Mouse (Mus musculus): ENCODE measurements around the gene Lrrk2. TPM values are rescaled to one million over a fixed set of nuclear protein-coding genes. Genes with fewer than 3 reads are reported as not detected.
"Not testable (repeated sequence)": the region's sequence is repeated elsewhere in the genome, so short reads cannot be mapped to it uniquely, and the experiment has no call there.

Lrrk2 gene
- total RNA-seq, 1 experiment: 6.0 TPM

- Histone ChIP-seq H3K4me3 (ENCODE audit: insufficient read depth in 1 of 2, low read depth in 1 of 2, low read length in 2 of 2, poor library complexity in 1 of 2, severe bottlenecking in 1 of 2) (no peak overlapping the region), H3K4me1 (ENCODE audit: control insufficient read depth in 2 of 2, insufficient read depth in 2 of 2, low read length in 2 of 2, poor library complexity in 1 of 2) (no peaks in the 10 kb centered on the region), H3K27ac (ENCODE audit: insufficient read depth, low read depth, low read length, poor library complexity, severe bottlenecking) (no peak overlapping the region), H3K9me3 (ENCODE audit: control insufficient read depth, insufficient read depth, low read depth, low read length) (no peaks in the 10 kb centered on the region), H3K9ac (ENCODE audit: insufficient read depth, low read depth, low read length, poor library complexity, severe bottlenecking) (no peak overlapping the region), H3K36me3 (ENCODE audit: control insufficient read depth, insufficient read depth, low read length, poor library complexity, severe bottlenecking) (no peaks in the 10 kb centered on the region)
- DNase-seq (ENCODE audit: low read depth, low spot score): no peak
- no peak for TF ChIP-seq ZNF384 (IDR thresholded peaks at IDR 0.05; ENCODE audit: low read depth, low read length)
- no peak for TF ChIP-seq HCFC1 (IDR thresholded peaks at IDR 0.05; ENCODE audit: borderline replicate concordance, insufficient read depth, low read length)
- no peak for TF ChIP-seq CHD2 (IDR thresholded peaks at IDR 0.05; ENCODE audit: low read depth, low read length)
- no peak for TF ChIP-seq MAFK (IDR thresholded peaks at IDR 0.05; ENCODE audit: insufficient read depth, low read depth, low read length)
- TF ChIP-seq ZC3H11A (IDR thresholded peaks at IDR 0.05; ENCODE audit: borderline replicate concordance, low read depth, low read length): no peak
- in situ Hi-C loops (cut with MboI; ENCODE audit: low sequenced_read_pairs in 2 of 2, unreplicated experiment in 2 of 2): no loop called here
These were observed 162.3 kb downstream of the Lrrk2 start for GRCm38 (mm10) chr15:91835319-91835718.

GRCm38 (mm10) chr15:91837965-91838364 lies 165.0 kb downstream of the Lrrk2 start, which contains the start of gene Smgc:
Smgc (plus strand) TSS chr15:91838265.
- no peaks in the 10 kb centered on the region for H3K36me3 ChIP-seq (ENCODE audit: control insufficient read depth, insufficient read depth, low read length, poor library complexity, severe bottlenecking)
- TF ChIP-seq CHD2 (IDR thresholded peaks at IDR 0.05; ENCODE audit: low read depth, low read length) (no peak), HCFC1 (IDR thresholded peaks at IDR 0.05; ENCODE audit: borderline replicate concordance, insufficient read depth, low read length) (no peak), ZC3H11A (IDR thresholded peaks at IDR 0.05; ENCODE audit: borderline replicate concordance, low read depth, low read length) (no peak), ZNF384 (IDR thresholded peaks at IDR 0.05; ENCODE audit: low read depth, low read length) (no peak), MAFK (IDR thresholded peaks at IDR 0.05; ENCODE audit: insufficient read depth, low read depth, low read length) (no peak)
- no peak within 1 kb of the TSS for H3K27ac ChIP-seq (ENCODE audit: insufficient read depth, low read depth, low read length, poor library complexity, severe bottlenecking)
- H3K4me1 ChIP-seq (ENCODE audit: control insufficient read depth in 2 of 2, insufficient read depth in 2 of 2, low read length in 2 of 2, poor library complexity in 1 of 2): no peaks in the 10 kb centered on the region
- no peaks in the 10 kb centered on the region for H3K9me3 ChIP-seq (ENCODE audit: control insufficient read depth, insufficient read depth, low read depth, low read length)
- in situ Hi-C loops (cut with MboI; ENCODE audit: low sequenced_read_pairs in 2 of 2, unreplicated experiment in 2 of 2): no loop called here
- DNase-seq (ENCODE audit: low read depth, low spot score): no peak
- H3K4me3 ChIP-seq (ENCODE audit: insufficient read depth in 1 of 2, low read depth in 1 of 2, low read length in 2 of 2, poor library complexity in 1 of 2, severe bottlenecking in 1 of 2): no peak within 1 kb of the TSS
- no peak within 1 kb of the TSS for H3K9ac ChIP-seq (ENCODE audit: insufficient read depth, low read depth, low read length, poor library complexity, severe bottlenecking)

GRCm38 (mm10) chr15:91864130-91864529 lies 191.2 kb downstream of the Lrrk2 start:
- H3K36me3 ChIP-seq (ENCODE audit: control insufficient read depth, insufficient read depth, low read length, poor library complexity, severe bottlenecking); H3K27ac ChIP-seq (ENCODE audit: insufficient read depth, low read depth, low read length, poor library complexity, severe bottlenecking); H3K9ac ChIP-seq (ENCODE audit: insufficient read depth, low read depth, low read length, poor library complexity, severe bottlenecking); H3K9me3 ChIP-seq (ENCODE audit: control insufficient read depth, insufficient read depth, low read depth, low read length); H3K4me3 ChIP-seq (ENCODE audit: insufficient read depth in 1 of 2, low read depth in 1 of 2, low read length in 2 of 2, poor library complexity in 1 of 2, severe bottlenecking in 1 of 2); in situ Hi-C loops (cut with MboI; ENCODE audit: low sequenced_read_pairs in 2 of 2, unreplicated experiment in 2 of 2): not testable (repeated sequence)
- peaks cover 7 to 10% of the 10 kb centered on the region in 2 experiments; a peak in 3 of 4 replicates for H3K4me1 ChIP-seq (ENCODE audit: control insufficient read depth in 2 of 2, insufficient read depth in 2 of 2, low read length in 2 of 2, poor library complexity in 1 of 2)
- DNase-seq (ENCODE audit: low read depth, low spot score): peak; percentile 59

Other genes with a start within 250 kb of the Lrrk2 start
- 0.13 and 0.16 TPM in 2 replicates for gene Slc2a13, start 99.9 kb upstream of the Lrrk2 start, total RNA-seq (2012; rRNA removed)
- gene Smgc, start 165.1 kb downstream of the Lrrk2 start, total RNA-seq (2012; rRNA removed): 0.22 TPM in 1 of 2 replicates, not detected in the other

All from ES-E14 (cell line).